Mouse (Mus musculus): ENCODE data around the gene Gm20696.

Gm20696 gene

DNA sequence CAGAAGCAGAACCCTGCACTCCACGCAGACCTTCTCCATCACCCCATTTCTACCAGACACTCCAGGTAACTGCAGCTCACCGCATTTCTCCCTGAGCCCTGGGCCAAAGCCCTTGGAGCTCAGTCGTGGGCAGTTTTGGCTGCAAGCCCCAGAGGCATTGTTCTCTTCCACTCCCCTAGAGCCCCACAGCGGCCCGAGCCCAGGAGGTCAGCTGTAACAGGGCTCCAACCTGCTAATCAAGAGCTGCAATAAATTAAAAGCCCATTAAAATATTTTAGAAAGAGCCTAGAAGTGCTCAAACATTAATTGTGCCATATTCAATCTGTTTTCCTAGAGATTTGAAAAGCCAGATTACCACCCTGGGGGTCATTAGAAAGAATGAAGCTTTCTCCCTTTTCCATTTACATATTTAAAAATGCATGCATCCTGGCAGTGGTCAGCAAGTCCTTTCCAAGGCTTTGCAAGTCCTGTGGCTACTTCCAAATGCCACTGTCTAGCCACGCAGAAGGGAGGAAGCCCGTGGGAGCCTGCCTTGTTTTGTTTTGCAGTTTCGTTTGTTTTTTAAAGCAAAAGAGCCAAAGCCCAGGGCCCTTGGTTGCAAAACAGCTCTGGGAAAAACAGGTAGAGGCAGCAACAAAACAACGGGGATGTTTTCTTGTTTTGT lies 227.3 kb downstream of the Gm20696 start:
- in situ Hi-C loops (cut with MboI; ENCODE audit: low pct_unique_long_range_greater_than_20kb in 1 of 2, low sequenced_read_pairs in 2 of 2, unreplicated experiment in 1 of 2): no loop called here

DNA sequence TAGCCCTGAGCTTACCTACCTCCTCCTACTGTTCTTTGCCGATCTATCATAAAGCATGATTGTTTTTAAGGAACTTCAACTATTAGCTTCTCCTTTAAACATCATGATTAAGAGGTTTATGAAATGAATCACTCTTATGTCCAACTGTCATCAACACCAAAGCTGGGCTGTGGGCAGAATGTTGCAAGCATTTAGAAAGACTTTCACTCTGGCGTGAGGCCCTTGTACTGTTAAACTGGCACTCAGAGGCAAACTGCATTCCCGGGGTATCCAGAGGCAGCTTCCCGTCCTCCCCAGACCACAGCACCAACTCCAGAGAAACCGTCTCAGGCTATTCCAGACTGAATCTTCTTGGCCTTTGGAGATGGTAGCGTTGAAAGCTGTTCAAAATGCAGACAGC lies 230.2 kb downstream of the Gm20696 start:
- in situ Hi-C loops (cut with MboI; ENCODE audit: low pct_unique_long_range_greater_than_20kb in 1 of 2, low sequenced_read_pairs in 2 of 2, unreplicated experiment in 1 of 2): no loop called here

DNA sequence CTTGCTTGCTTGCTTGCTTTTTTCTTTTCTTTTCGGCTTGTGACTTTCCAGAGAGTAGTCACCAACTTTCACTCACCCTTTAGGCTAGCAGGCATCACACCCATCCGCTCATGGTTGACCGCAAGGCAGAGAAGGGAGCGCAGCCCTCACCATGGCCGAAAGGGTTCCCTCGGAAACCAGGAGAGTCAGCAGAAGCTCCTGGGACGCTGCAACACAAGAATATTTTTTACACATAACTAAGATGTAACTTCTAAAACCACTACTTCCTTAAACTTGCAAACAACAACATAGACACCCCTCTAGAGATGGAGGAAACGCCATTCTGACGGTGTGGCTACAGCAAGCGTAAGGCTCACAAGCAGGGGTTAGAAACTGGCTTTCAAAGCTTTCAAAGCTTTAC lies 231.5 kb downstream of the Gm20696 start:
- in situ Hi-C loops (cut with MboI; ENCODE audit: low pct_unique_long_range_greater_than_20kb in 1 of 2, low sequenced_read_pairs in 2 of 2, unreplicated experiment in 1 of 2): no loop called here

DNA sequence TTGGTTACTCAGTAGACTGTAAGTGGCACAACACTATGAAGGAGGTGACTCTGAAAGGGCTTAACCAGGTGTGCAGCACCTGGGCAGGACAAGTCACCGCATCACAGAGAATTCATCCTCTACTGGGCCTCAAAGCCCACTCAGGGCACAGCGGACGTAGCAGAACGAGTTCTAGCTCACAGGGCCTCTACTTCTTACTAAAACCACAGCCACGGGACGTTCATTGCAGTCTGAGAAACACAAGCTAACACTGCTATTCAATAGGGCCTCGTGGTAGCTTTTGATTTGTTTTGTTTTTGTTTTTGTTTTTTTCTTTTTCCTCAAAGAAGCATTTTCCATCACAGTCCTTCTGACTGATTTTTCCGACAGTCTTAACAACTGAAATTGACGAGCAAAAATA lies 233.6 kb downstream of the Gm20696 start:
- in situ Hi-C loops (cut with MboI; ENCODE audit: low pct_unique_long_range_greater_than_20kb in 1 of 2, low sequenced_read_pairs in 2 of 2, unreplicated experiment in 1 of 2): no loop called here

DNA sequence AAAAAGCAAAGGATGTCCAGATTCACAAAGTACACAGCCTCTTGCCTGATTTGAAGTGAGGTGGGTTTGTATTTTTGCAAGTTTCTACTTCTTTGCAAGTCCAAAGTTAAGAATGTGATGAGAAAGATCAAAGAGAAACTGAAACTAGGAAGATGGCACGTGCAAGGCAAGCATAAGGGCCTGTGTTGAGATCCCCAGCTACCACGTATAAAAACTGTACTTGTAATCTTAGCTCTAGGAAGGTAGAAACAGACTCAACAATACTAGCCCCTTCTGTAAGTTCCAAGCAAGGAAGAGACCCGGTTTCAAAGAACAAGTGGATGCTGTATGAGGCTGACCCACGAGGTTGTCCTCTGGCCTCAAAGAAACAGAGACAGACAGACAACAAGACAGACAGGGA lies 234.7 kb downstream of the Gm20696 start:
- in situ Hi-C loops (cut with MboI; ENCODE audit: low pct_unique_long_range_greater_than_20kb in 1 of 2, low sequenced_read_pairs in 2 of 2, unreplicated experiment in 1 of 2): no loop called here

DNA sequence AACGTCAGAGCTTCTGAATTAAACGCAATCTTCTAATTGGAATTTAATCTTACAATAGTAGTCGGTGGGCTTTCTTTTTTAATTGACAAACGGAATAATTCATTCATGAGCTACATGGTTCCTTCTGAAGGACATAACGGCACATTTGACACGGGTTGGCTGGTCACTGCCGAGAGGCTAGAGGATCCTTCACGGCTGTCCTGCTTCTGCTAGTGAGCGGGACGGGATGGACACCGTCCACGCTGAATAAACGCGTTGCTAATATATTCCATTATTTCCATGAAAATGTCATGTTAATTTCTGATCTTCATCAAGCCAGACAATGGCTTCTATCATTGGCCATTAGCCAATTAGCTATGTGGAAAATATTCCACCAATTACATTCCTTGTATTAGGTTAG lies 236.0 kb downstream of the Gm20696 start:
- in situ Hi-C loops (cut with MboI; ENCODE audit: low pct_unique_long_range_greater_than_20kb in 1 of 2, low sequenced_read_pairs in 2 of 2, unreplicated experiment in 1 of 2): no loop called here

DNA sequence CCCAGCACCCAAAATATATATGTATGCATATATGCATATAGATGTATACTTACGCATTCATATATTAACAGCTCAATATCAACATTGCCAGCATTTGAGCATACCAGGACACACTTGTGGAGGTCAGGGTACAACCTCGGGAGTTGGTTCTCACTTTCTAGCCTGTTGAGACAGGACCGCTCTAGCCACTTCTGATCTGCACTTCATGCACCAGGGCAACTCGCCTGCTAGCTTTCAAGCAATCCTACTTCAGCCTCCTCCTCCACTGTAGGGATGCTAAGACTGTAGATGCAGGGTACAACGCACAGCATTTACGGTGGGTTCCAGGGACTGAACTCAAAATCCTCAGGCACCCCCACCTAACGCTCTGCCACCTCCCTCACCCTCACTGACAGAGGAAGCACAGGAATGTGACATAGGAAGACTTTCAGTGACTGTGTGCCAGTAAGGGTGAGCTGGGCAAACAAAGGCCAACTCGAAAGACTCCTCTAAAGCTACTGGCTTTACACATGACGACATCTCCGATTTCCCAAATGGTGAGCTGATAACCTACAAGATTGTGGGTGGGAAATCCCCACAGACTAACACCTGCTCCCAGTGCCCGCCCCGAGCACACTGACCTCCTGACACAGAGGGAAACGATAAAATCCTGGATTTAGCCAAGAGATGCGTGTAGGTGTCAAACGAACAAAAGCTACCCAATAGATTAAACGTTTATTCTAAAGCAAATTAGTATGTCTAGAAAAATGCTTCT lies 237.0 kb downstream of the Gm20696 start:
- in situ Hi-C loops (cut with MboI; ENCODE audit: low pct_unique_long_range_greater_than_20kb in 1 of 2, low sequenced_read_pairs in 2 of 2, unreplicated experiment in 1 of 2): no loop called here

DNA sequence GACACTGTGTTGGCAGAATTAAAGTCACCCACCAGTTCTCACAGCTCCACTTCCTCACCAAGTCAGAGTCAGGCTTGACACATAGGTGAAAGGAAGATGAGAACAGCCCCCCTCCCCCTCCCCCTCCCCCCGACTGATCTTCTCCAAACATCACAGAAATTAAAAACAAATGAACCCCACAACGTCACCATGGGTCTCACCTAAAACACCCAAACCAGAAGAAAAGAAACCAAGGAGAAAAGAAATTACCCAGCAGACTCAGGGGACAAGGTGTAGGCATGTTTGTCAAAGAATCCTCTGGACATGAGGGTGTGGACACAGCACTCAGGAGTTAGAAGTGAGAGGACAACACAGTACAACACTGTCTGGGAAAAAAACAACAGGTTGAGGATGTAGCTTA lies 237.6 kb downstream of the Gm20696 start:
- in situ Hi-C loops (cut with MboI; ENCODE audit: low pct_unique_long_range_greater_than_20kb in 1 of 2, low sequenced_read_pairs in 2 of 2, unreplicated experiment in 1 of 2): no loop called here

DNA sequence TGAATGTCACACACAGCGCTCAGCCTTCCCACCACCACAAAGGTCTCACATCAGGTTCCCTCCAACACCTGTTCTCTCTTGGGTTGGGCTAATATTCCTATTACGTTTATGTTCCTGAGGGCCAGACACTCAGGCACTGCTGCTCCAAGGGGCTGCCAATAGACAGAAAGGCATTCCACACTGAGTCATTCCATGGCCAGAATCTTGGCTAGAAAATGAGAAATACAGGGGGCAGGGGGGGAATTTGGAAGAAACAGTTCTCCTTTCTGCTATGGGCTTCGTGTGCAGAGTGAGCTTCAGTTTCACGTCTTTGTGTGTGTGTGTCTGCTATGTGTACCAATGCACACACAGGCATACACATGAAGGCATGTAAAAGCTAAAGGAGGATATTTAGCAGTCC lies 239.3 kb downstream of the Gm20696 start:
- in situ Hi-C loops (cut with MboI; ENCODE audit: low pct_unique_long_range_greater_than_20kb in 1 of 2, low sequenced_read_pairs in 2 of 2, unreplicated experiment in 1 of 2): no loop called here

DNA sequence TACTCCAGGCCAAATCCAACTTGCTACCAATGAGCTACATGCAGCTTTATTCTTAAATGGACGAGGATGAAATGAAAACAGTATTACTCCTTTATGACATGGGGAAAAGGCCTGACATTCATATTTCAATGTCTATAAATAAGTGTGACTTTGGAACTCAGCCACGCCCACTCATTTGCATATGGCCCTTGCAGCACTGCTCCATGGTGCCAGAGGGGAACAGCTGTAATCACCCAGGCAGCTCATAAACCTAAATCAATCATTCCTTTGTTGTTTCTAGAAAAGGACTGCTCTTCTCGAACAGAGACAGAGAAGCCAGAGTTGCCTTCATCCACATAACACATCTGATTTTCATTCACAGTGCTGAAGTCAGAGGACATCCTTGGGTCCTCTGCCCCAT lies 241.6 kb downstream of the Gm20696 start:
- in situ Hi-C loops (cut with MboI; ENCODE audit: low pct_unique_long_range_greater_than_20kb in 1 of 2, low sequenced_read_pairs in 2 of 2, unreplicated experiment in 1 of 2): no loop called here

DNA sequence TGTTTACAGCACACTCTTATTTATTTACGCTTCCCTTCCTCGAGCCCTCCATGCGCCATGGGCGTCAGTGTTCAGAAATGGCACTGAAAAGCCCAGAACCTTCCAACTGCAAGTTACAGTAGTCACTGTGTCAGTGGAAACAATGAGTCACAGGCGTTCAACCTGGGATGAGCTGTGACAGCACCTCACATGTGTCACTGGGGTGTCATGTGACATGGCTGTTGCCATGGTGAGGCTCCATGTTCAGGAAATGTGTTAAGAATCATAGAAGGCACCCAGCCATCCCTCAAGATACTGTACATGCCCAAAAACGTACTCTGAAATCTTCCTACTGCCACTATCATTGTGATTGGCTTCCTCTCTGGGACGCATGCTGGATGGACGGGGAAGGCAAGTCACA lies 245.9 kb downstream of the Gm20696 start:
- in situ Hi-C loops (cut with MboI; ENCODE audit: low pct_unique_long_range_greater_than_20kb in 1 of 2, low sequenced_read_pairs in 2 of 2, unreplicated experiment in 1 of 2): no loop called here

DNA sequence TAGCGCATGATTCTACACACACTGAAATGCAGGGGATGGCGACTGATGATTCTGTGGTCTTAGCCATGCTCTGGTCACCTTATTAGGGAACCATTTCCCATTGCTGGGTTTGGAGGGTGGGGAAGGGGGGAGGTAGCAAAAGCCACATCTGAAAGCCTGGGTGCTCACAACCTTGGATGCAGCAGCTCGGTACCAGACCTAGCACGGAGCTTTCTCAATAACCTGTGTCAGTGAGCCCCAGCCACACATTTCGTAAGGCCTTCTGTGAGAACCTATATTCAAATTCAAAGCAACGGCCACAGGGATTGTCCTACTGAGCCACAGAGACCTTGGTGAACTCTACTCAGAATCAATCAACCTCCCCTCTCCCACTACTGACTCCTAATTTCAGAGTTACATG lies 254.0 kb downstream of the Gm20696 start:
- in situ Hi-C loops (cut with MboI; ENCODE audit: low pct_unique_long_range_greater_than_20kb in 1 of 2, low sequenced_read_pairs in 2 of 2, unreplicated experiment in 1 of 2): no loop called here

DNA sequence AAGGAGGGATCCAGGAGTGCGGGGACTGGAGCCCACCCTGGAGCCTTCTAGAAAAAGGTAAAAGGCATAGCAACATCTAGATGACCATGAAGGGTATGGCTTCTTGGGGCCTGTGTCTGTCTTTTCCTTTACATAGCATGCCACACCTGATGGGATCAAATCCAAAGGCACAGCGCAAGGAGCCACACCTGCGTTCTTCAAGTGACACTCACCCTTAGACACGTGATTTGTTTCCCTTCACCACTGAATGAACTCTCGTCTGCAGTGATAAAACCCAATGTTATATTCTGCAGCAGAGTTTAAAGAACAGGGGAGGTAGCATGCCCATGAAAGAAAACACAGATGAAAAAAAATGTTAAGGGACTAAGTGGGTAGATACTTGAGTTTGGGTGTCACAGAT lies 257.0 kb downstream of the Gm20696 start:
- in situ Hi-C loops (cut with MboI; ENCODE audit: low pct_unique_long_range_greater_than_20kb in 1 of 2, low sequenced_read_pairs in 2 of 2, unreplicated experiment in 1 of 2): no loop called here

DNA sequence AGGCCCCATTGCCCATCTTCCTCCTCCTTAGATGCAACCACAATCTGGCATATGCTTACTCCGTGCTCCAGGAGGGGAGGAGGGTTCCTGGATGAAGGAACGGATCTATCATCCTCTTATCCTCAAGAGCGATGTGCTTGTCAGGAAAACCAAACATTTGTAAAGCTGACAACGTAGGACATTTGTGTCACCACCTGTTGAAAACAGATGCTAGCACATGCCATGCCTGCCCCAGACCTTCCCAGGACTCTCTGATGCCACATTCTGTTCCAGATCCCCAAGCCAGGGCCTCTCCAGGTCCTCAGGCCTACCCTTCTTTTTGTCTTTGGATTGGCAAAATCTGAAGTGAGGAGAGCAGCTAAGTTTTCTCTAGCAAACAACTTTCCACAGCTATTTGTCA lies 257.7 kb downstream of the Gm20696 start:
- in situ Hi-C loops (cut with MboI; ENCODE audit: low pct_unique_long_range_greater_than_20kb in 1 of 2, low sequenced_read_pairs in 2 of 2, unreplicated experiment in 1 of 2): no loop called here

DNA sequence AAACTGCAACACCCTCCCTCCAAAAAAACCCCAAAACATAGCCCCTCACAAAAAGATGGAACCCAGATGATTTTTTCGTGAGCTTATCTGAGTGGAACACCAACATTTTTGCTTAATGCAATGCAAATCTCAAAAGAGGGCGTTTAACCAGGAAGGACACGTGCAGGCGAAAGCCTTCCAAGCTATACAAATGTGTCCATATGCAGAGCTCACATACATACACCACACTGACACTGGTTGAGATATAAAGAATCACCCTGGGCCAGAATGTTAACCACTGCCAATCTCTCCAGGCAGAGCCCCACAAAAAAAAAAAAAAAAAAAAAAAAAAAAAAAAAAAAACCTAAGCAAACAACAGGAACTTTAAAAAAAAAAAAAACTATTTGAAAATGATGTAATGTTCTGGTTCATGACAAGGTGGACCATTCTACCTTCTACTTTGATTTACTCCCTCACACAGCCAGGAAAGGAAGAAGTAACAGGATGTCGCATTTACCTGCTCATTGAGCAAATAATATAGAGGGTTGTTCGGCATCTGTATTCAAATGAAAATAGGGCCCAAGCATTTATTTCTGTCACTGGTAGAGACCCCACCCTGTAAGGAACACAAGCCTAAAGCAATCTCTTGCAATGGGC lies 262.7 kb downstream of the Gm20696 start:
- in situ Hi-C loops (cut with MboI; ENCODE audit: low pct_unique_long_range_greater_than_20kb in 1 of 2, low sequenced_read_pairs in 2 of 2, unreplicated experiment in 1 of 2): no loop called here

DNA sequence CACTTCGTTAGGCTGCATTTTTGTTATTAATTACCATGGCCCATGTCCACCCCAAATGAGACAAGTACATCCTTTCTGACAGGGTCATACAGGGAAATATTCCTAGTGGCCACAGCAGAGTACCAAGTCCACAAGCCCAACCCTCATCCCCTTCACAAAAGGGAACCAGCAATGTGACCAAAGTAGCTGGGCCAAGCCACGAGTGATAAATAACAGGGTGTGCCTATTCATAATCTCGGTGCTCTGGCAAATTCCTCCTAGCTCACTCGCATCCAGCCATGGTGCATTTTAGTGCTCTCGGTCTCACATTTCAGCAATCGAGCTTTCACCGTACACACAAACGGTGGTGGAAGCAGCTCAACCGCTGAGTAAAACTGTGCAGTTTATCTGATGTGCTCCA lies 263.7 kb downstream of the Gm20696 start:
- in situ Hi-C loops (cut with MboI; ENCODE audit: low pct_unique_long_range_greater_than_20kb in 1 of 2, low sequenced_read_pairs in 2 of 2, unreplicated experiment in 1 of 2): no loop called here

DNA sequence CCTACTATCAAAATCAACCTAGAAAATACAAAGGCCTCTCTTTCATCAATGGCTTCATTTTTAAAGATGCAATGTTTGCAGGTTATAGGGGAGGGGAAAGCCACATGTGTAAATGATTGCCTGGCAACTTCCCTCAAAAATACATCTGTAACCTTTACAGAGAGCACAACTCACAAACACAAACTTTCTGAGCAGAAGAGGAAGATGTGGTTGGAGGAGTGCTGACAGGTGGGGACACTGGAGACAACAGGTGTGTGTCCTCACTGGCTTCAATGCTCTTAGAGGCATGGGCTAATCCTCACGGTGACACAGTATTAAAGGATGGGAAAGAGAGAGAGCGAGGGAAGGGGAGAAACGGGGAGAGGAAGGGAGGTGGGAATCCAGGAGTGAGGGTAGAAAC lies 264.2 kb downstream of the Gm20696 start:
- in situ Hi-C loops (cut with MboI; ENCODE audit: low pct_unique_long_range_greater_than_20kb in 1 of 2, low sequenced_read_pairs in 2 of 2, unreplicated experiment in 1 of 2): no loop called here

DNA sequence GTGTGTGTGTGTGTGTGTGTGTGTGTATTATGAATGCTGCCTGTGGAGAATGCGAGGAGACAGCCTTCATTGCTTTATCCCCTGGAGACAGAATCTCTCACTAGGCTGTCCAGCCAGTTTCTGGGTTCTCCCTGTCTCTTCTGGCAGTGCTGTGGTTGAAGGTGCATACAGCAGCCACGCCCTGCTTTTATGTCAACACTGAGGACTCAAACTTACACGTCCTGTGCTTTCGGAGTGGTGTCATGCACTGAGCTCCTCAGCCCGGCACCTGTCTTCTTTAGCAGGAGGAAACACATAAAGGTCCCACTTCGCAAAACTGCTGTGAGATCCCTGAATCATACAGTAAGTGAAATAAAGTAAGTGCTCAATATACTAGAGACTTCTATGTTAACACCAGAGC lies 264.8 kb downstream of the Gm20696 start:
- in situ Hi-C loops (cut with MboI; ENCODE audit: low pct_unique_long_range_greater_than_20kb in 1 of 2, low sequenced_read_pairs in 2 of 2, unreplicated experiment in 1 of 2): no loop called here

DNA sequence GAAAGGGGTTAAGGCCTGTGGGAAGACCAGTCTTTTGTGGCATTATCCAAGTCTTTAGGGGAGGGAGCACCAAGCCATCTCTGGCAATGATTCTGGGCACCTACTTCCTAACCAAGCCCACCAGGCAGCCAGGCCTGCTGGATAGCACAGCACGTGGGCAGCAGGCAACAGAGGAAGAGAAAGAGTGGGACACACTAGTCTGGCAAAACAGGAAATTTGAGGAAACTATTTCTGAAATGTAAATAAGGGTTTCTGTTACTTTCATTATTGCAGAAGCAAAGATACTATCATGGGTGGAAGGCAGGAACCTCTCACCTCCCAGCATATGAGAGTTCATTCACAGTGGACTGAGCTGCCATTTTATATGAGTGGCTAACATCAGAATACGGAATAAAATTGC lies 265.4 kb downstream of the Gm20696 start:
- in situ Hi-C loops (cut with MboI; ENCODE audit: low pct_unique_long_range_greater_than_20kb in 1 of 2, low sequenced_read_pairs in 2 of 2, unreplicated experiment in 1 of 2): no loop called here

DNA sequence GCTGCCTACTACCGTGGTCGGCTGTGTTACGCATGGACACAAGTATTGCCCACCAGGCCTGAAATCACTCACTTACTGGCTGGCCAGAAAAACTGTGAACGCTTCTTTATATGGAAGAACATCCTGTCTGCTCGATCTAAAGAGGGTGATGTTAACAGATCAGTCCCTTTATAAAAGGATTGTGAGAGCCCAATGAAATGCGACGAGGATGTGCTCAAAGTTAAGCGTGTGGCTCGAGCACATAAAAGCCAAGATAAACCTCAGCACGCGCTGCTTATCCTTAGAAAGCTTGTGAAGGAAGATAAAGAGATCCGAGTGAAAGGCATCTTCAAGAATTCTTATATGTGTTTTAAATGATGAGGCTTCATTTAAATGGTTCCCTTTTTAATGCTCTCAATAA lies 270.9 kb downstream of the Gm20696 start:
- in situ Hi-C loops (cut with MboI; ENCODE audit: low pct_unique_long_range_greater_than_20kb in 1 of 2, low sequenced_read_pairs in 2 of 2, unreplicated experiment in 1 of 2): no loop called here

Measured in mouse embryonic stem cell (cell line).